Mouse (Mus musculus) thymus, adult 2 months (tissue): Measurements from ENCODE around the gene Palmd.

Experiments used
- CTCF ChIP-seq: fragments of 200-500 bp; IDR thresholded peaks from 2 replicates; pipeline ENCODE4 v1.5.1; 2012; ENCODE audit warnings: mild to moderate bottlenecking, control low read depth, low read length, moderate library complexity, borderline replicate concordance; ENCODE audit not compliant: control insufficient read depth, poor library complexity, insufficient read depth; ENCODE audit errors: extremely low read depth
- POLR2A ChIP-seq: fragments of 200-500 bp; IDR thresholded peaks from 2 replicates; pipeline ENCODE4 v1.6.1; 2012; ENCODE audit warnings: mild to moderate bottlenecking, low read length, control low read depth, moderate library complexity; ENCODE audit not compliant: control insufficient read depth, poor library complexity, insufficient read depth; ENCODE audit errors: extremely low read depth

DNA sequence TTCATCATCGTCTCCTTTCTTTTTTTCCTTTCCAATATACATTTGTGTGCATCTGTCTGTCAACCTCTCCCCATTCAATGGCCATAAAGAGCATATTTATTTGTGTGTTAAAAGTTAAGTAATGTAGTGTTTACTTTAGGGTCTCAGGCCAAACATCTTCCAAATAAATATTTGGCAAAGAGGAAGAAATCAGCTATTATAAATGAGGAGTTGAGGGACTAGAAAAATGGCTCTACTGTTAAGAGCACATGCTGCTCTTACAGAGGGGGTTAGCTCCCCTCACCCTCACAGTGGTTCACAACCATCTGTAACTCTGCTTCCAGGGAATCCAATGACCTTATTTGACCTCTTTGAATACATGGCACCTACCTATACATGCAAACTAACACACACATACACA is 35.6 kb downstream of the Palmd start:
- TF ChIP-seq CTCF (no peak), POLR2A (no peak)
